Mouse (Mus musculus) spleen, embryonic (tissue): ENCODE measurements around the gene Gm28434.

ENCODE experiments used
- CTCF ChIA-PET: fragments of 350-600 bp; sonication (Branson Sonifier 250); formaldehyde crosslinking; loops from one replicate; lab custom pipeline; 2022; lab: Charles Lee

Gm28434 gene

DNA sequence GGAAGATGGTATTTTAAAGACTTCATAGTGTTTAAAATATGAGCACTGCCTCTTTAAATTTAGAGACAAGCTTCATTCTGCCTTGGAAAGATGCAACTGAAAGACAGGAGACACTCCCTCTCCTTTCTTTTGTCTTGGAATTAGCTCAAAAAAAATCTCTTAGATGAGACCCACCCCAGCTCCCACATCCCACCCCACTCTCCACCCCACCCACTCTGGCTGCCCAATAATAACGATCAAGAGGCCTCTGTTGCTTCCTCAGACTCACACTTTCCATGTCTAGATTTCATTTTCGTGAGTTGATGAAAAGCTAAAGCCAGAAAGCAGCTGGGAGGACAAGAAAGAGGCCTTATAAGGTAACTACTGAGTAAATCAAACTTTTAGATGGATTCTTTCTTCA lies at the start of gene Gm28434, which contains the start of gene 2310003L06Rik:
TSS of gene Gm28434 (plus strand) at position 317 of the 400 bp plus-strand sequence.
TSS of gene 2310003L06Rik (plus strand) at position 259 of the 400 bp plus-strand sequence.
- CTCF ChIA-PET, result no interaction called here

DNA sequence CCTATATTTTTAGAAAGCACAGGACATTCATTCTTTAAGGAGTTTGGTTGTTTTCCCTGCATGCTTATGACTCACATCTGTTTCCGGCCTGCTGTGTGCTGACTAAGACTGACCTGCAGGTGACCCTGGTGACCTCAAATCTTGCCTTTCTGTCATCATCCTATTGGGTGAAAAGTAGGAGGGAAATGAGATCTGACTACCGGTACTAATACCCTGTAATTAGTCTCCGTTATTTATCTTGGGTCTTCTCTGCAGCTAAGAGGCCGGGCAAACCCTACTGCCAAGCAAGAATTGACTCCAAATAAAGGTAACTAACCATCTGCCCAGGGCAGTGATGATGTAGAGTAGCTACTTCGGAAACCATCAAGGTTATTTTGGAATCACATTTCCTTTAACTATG lies 43.9 kb upstream of the Gm28434 start, which contains the start of gene Csn3:
TSS of gene Csn3 (plus strand) at position 208 of the 400 bp plus-strand sequence.
- CTCF ChIA-PET, result no interaction called here

DNA sequence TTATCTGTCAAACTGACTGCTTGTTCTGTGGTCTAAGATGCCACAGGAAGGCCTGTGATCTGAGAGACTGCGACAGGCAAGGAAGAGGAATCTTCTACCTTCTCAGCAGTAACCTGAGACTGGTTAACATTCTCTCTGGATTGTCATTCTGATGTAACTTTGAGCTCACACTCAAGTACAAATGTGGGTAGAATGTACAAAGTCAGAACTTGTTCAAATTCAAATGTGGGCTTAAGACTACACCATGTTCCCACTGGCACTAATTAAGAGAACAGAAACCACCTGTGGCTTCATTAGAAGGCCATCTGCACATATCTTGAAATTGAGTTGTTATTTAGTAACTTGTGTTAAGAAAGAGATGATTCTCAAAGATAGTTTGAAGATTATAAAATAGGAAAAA lies 37.7 kb upstream of the Gm28434 start:
- CTCF ChIA-PET, result no interaction called here

DNA sequence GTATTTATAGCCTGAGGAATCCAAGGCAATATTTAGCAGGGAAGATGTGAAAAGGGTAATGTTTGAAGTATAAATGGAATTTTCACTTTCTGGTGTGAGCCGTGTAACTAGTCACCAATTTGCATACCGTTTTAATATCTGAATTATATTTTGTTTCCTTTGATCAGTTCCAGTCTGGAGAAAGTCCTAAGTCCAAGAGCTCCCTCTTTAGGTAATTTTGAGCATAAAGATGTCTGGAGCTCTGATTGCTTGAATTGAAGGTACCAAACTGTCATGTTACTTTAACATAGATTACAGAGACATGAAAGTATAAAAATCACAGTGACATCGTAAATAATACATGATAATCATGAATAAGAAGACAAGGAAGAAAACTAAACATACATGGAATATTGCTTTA lies 28.6 kb upstream of the Gm28434 start:
- CTCF ChIA-PET, result no interaction called here

DNA sequence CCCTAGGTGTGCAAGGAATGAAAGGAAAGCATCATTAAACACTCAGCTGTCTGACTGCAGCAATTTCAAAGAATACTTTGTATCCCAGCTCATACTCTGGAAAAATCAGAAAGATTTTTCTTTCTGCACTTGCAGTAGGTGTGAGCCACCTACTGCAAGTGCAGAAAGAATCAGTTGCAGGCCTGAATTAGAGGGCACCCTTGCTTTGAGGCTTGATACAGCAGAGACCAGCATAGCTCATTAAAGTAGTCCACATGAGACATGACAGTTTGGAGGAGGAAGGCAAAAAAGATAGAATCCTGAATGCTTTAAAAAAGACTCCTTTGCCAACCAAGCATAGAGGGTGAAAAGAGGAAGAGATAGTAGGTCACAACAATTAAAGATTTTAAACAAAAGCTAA lies 26.8 kb upstream of the Gm28434 start:
- CTCF ChIA-PET, result no interaction called here

DNA sequence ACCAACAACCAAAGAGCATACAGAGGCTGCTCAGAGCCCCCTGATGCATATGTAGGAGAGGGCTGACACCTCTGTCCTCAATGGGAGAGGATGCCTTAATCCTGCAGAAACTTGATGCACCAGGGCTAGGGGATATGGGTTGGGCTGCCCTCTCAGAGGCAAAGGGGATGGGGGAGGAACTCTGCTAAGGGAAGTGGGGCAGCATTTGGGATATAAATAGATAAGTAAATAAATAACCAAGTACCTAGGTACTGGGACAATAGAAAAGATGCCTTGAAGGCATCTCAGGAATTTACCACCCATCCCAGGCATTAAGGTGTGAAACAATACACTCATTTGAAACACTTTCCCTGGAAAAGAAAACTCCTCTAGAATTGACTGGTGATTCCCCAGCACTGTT lies 17.5 kb upstream of the Gm28434 start:
- CTCF ChIA-PET, result no interaction called here

DNA sequence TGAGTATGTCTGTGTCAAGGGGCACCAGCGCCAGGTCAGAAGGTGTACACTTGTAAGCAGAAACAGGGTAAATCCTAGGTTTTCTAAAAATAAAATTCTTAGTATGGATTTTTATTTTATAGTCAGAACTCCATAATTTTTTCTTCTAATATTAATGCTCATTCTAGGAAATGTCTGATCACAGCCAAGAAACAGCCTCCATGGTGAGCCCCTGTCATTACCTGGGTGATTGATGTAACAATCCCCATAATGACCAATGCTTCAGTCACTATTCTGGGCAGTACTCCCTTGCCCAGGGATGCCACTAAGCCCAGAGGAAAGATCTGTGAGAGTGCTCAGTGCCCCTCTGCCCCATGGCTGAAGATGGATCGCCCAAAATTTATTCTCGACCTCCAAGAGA lies 9.8 kb downstream of the Gm28434 start, which contains the start of gene Cabs1:
TSS of gene Cabs1 (plus strand) at position 301 of the 400 bp plus-strand sequence.
- CTCF ChIA-PET, result no interaction called here

DNA sequence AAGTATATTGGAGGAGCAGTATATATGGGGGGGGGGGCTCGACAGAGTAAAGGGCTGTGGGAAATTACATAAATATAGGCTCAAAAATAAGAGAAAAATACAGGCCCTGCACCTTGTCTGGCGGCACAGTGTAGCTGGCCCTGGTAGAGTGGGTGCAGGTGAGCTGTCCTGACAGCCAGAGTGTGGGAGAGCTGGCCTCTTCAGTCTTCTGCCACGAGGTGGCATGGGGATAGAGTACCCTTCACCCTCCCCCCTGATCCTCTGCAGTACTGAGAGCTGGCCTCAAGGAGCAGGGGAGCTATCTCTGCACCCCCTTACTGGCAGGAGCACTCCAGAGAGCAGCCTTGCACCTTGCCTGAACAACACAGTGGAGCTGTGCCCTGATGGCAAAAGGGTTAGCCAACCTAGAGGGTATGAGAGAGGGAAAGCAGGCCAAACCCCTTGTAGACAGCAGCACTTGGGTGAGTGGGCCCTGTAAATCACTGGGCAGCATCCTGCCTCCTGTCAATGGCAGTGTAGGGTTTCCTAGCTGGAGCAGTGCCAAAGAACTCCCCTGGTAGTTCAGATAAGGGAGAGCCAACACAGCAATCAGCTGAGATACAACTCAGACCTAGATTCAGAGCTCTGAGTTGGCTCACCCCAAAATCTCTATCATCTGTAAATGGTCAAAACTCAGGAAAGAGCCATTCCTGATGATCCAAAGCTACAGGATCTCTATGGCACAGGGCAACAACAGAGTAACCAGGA lies 13.3 kb downstream of the Gm28434 start:
- CTCF ChIA-PET, result no interaction called here

DNA sequence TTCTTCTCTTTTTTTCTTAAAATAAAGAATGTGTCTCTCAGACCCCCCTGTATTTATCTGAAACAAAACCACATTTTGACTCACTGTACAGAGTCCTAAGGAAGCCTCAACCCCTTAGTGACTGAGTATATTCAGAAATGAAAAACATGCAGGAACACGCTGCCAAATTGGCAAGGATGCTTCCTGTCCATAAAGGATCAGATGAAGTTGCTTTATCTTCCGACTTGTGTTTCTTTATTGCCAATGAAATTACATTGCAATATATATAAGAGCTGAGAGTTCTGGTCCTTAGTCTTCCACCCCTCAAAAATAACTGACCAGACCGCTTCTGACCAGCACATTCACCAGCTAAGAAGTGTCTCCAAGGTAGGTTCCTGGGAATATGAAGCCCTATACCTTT lies 32.9 kb downstream of the Gm28434 start, which contains the start of gene Smr3a:
TSS of gene Smr3a (plus strand) at position 301 of the 400 bp plus-strand sequence.
- CTCF ChIA-PET, result interaction anchor here (0.7 kb wide), 1 partner anchor 189 kb away, joined by 3 read pairs; no protein-coding TSS in a partner anchor

DNA sequence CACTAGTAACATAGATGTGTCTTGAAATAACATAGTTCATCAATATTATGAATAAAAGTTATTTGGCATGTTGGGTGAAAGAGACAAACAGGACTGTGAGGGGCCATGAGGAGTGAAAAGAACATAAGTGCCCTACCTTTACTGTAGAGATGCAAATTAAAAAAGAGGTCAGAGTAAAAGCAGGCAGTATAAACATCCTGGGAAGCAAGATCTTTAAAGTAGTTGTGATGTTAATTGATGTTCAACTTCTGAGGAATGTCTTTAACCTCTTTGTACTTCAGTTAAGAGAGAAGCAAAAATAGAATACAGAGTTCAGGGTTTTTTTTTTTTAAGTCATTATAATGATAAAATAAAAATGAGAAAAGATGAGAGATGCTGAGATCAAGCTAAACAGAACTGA lies 35.9 kb downstream of the Gm28434 start:
- CTCF ChIA-PET, result no interaction called here
